Comparison of ENCODE assay signal across 10 mouse cellular contexts in genomic region chr1:76724453-76724852, GRCm38 (mm10).
DNase-seq lines count a peak whose midpoint lies in the region; ATAC-seq and TF ChIP-seq lines count a peak whose summit lies in the region.
"Had no signal": no experiment of that assay in that cellular context is flagged by ENCODE, and none has a peak within 500 bp of the region (broad histone marks: within the 10 kb centered on the region; RNA-seq: fewer than 3 reads in every experiment).

No protein-coding gene starts in this region.

- no peaks in the 10 kb centered on the region for H3K4me1 ChIP-seq in forebrain, embryonic 14.5 days (ENCODE audit: control insufficient read depth, insufficient read depth, low read length)
- H3K4me1 ChIP-seq in forebrain, embryonic 10.5 days, result no peaks in the 10 kb centered on the region
- H3K4me1 ChIP-seq: embryonic facial prominence, embryonic 13.5 days had no signal

- no peak overlapping the region for H3K9ac ChIP-seq in forebrain, embryonic 14.5 days (ENCODE audit: low read length)
- H3K9ac ChIP-seq: embryonic facial prominence, embryonic 13.5 days had no signal

- intact Hi-C loops in left cerebral cortex, adult 2 months (cut with DNase I), result no loop called here
- intact Hi-C loops in heart, postnatal 10 days (cut with DNase I), result no loop called here

- H3K27me3 ChIP-seq in forebrain, embryonic 14.5 days (replicated peaks; ENCODE audit: control insufficient read depth, insufficient read depth, low read length), result no peaks in the 10 kb centered on the region
- H3K27me3 ChIP-seq in forebrain, embryonic 10.5 days (ENCODE audit: poor library complexity, severe bottlenecking), result no peaks in the 10 kb centered on the region
- H3K27me3 ChIP-seq: embryonic facial prominence, embryonic 13.5 days had no signal

- H3K36me3 ChIP-seq in forebrain, embryonic 14.5 days (ENCODE audit: control insufficient read depth, insufficient read depth, low read length), result no peaks in the 10 kb centered on the region
- H3K36me3 ChIP-seq in forebrain, embryonic 10.5 days (replicated peaks), result no peaks in the 10 kb centered on the region
- H3K36me3 ChIP-seq: embryonic facial prominence, embryonic 13.5 days had no signal

- no peak overlapping the region for H3K4me2 ChIP-seq in forebrain, embryonic 14.5 days (ENCODE audit: low read length)
- H3K4me2 ChIP-seq: embryonic facial prominence, embryonic 13.5 days; liver, embryonic 11.5 days had no signal

- ATAC-seq in forebrain, embryonic 14.5 days, result no peak
- ATAC-seq in cerebellum, adult (ENCODE audit: insufficient number of reproducible peaks, low FRiP score, low TSS enrichment), result no peak

- H3K9me3 ChIP-seq in forebrain, embryonic 14.5 days (replicated peaks; ENCODE audit: control insufficient read depth, low read length), result no peaks in the 10 kb centered on the region
- H3K9me3 ChIP-seq in forebrain, embryonic 10.5 days, result no peaks in the 10 kb centered on the region
- H3K9me3 ChIP-seq: embryonic facial prominence, embryonic 13.5 days had no signal

- H3K27ac ChIP-seq in forebrain, embryonic 14.5 days (ENCODE audit: low read depth, low read length), result no peak overlapping the region
- H3K27ac ChIP-seq in forebrain, embryonic 10.5 days, result no peak overlapping the region
- H3K27ac ChIP-seq in left cerebral cortex, adult 2 months, result no peak overlapping the region
- H3K27ac ChIP-seq: embryonic facial prominence, embryonic 13.5 days had no signal

- WGBS in forebrain, embryonic 14.5 days, result 61% methylated on average over 3 of the region's 3 CpGs
- whole genome bisulfite sequencing in forebrain, embryonic 10.5 days, result 74% methylated on average over 3 of the region's 3 CpGs

- TF ChIP-seq CTCF in left cerebral cortex, adult 2 months (IDR thresholded peaks at IDR 0.05), result no peak

- no peak overlapping the region for H3K4me3 ChIP-seq in forebrain, embryonic 14.5 days (ENCODE audit: low read depth, low read length)
- no peak overlapping the region for H3K4me3 ChIP-seq in forebrain, embryonic 10.5 days
- H3K4me3 ChIP-seq in left cerebral cortex, adult 2 months, result no peak overlapping the region
- H3K4me3 ChIP-seq: embryonic facial prominence, embryonic 13.5 days had no signal

- peak; percentile 66 for DNase-seq in forebrain, embryonic 14.5 days (ENCODE audit: low spot score)
- DNase-seq in forebrain, embryonic 10.5 days (ENCODE audit: extremely low spot score, low spot score), result no peak
- peak; percentile 3 to 6 for DNase-seq in left cerebral cortex, adult 18-20 months (ENCODE audit: low spot score in 2 of 2)
- no peak for DNase-seq in left cerebral cortex, adult 2 months (ENCODE audit: extremely low spot score in 1 of 2, low spot score in 2 of 2)
- DNase-seq in heart, postnatal 10 days, result peak; percentile 67 to 70
- DNase-seq in lung, postnatal 25 days (ENCODE audit: low spot score), result peak; percentile 63
- no peak for DNase-seq in T-cell, adult 2 months (ENCODE audit: low spot score)

Comparison
In these comparisons a context has a peak if more than half of its experiments do, and no peak if none do; other contexts are left out.
1. DNase-seq: peak in forebrain, embryonic 14.5 days (single experiment), left cerebral cortex, adult 18-20 months (2 of 2), heart, postnatal 10 days (2 of 2) and lung, postnatal 25 days (single experiment); none in forebrain, embryonic 10.5 days (single experiment), left cerebral cortex, adult 2 months (0 of 2) and T-cell, adult 2 months (single experiment).